Comparison of ENCODE assay signal across 30 mouse cellular contexts in genomic region chr3:150328811-150329210, GRCm38 (mm10).
"Had no signal": no experiment of that assay in that cellular context is flagged by ENCODE, and none has a peak within 500 bp of the region (broad histone marks: within the 10 kb centered on the region; RNA-seq: fewer than 3 reads in every experiment).

No protein-coding gene starts in this region.

- H3K4me1 ChIP-seq: limb, embryonic 10.5 days; limb, embryonic 12.5 days; limb, embryonic 13.5 days; limb, embryonic 15.5 days; liver, embryonic 12.5 days; liver, embryonic 13.5 days; liver, embryonic 15.5 days; lung, embryonic 15.5 days; megakaryocyte, embryonic 14.5 days; midbrain, embryonic 10.5 days; midbrain, embryonic 12.5 days; midbrain, embryonic 13.5 days; midbrain, embryonic 15.5 days had no signal

- H3K36me3 ChIP-seq: limb, embryonic 10.5 days; limb, embryonic 12.5 days; limb, embryonic 13.5 days; limb, embryonic 15.5 days; liver, embryonic 12.5 days; liver, embryonic 13.5 days; liver, embryonic 15.5 days; lung, embryonic 15.5 days; midbrain, embryonic 10.5 days; midbrain, embryonic 12.5 days; midbrain, embryonic 13.5 days; midbrain, embryonic 15.5 days had no signal

- H3K9ac ChIP-seq: limb, embryonic 12.5 days; limb, embryonic 13.5 days; limb, embryonic 15.5 days; liver, embryonic 12.5 days; liver, embryonic 13.5 days; liver, embryonic 14.5 days; liver, embryonic 15.5 days; liver, postnatal 0 days; lung, embryonic 14.5 days; lung, embryonic 15.5 days; midbrain, embryonic 12.5 days; midbrain, embryonic 13.5 days; midbrain, embryonic 15.5 days had no signal

- DNase-seq: left cerebral cortex, postnatal 4 days; liver; liver, embryonic 13.5 days; liver, postnatal 0 days; lung, adult 18-20 months; lung, adult 2 months; lung, embryonic 14.5 days; lung, postnatal 10 days; lung, postnatal 14 days; lung, postnatal 36 days; lung, postnatal 4 days; midbrain, embryonic 14.5 days had no signal

- H3K27me3 ChIP-seq: limb, embryonic 12.5 days; limb, embryonic 13.5 days; limb, embryonic 15.5 days; liver, embryonic 12.5 days; liver, embryonic 13.5 days; liver, embryonic 15.5 days; lung, embryonic 15.5 days; megakaryocyte, embryonic 14.5 days; midbrain, embryonic 12.5 days; midbrain, embryonic 13.5 days; midbrain, embryonic 15.5 days had no signal

- H3K27ac ChIP-seq: left cerebral cortex, adult 2 months; limb, embryonic 10.5 days; limb, embryonic 12.5 days; limb, embryonic 13.5 days; limb, embryonic 15.5 days; liver, embryonic 12.5 days; liver, embryonic 13.5 days; liver, embryonic 14.5 days; liver, embryonic 15.5 days; lung, embryonic 15.5 days; macrophage; midbrain, embryonic 10.5 days; midbrain, embryonic 12.5 days; midbrain, embryonic 13.5 days; midbrain, embryonic 15.5 days had no signal

- H3K4me3 ChIP-seq: left cerebral cortex, adult 2 months; limb, embryonic 10.5 days; limb, embryonic 12.5 days; limb, embryonic 13.5 days; limb, embryonic 15.5 days; liver, embryonic 12.5 days; liver, embryonic 13.5 days; liver, embryonic 15.5 days; lung, embryonic 15.5 days; megakaryocyte, embryonic 14.5 days; midbrain, embryonic 10.5 days; midbrain, embryonic 12.5 days; midbrain, embryonic 13.5 days; midbrain, embryonic 15.5 days; myocyte had no signal

- H3K4me2 ChIP-seq: limb, embryonic 12.5 days; limb, embryonic 13.5 days; limb, embryonic 15.5 days; liver, embryonic 11.5 days; liver, embryonic 12.5 days; liver, embryonic 13.5 days; liver, embryonic 15.5 days; lung, embryonic 14.5 days; lung, embryonic 15.5 days; midbrain, embryonic 12.5 days; midbrain, embryonic 13.5 days; midbrain, embryonic 15.5 days had no signal

- H3K9me3 ChIP-seq: limb, embryonic 10.5 days; limb, embryonic 12.5 days; limb, embryonic 13.5 days; limb, embryonic 15.5 days; liver, embryonic 12.5 days; liver, embryonic 13.5 days; liver, embryonic 15.5 days; lung, embryonic 15.5 days; midbrain, embryonic 10.5 days; midbrain, embryonic 12.5 days; midbrain, embryonic 13.5 days; midbrain, embryonic 15.5 days had no signal

- ATAC-seq: liver, embryonic 12.5 days; liver, postnatal 0 days; lung, postnatal 0 days; midbrain, embryonic 13.5 days; midbrain, embryonic 15.5 days had no signal
